Mouse (Mus musculus) spleen, embryonic (tissue): ENCODE data around the gene Zdhhc22.

Experiments used
- CTCF ChIA-PET: fragments of 350-600 bp; sonication (Branson Sonifier 250); formaldehyde crosslinking; loops from one replicate; lab custom pipeline; 2022; lab: Charles Lee

Zdhhc22 gene

GRCm38 (mm10) chr12:86989890-86990754 lies at the start of gene Zdhhc22:
TSS of gene Zdhhc22 (minus strand) at chr12:86990430.
- CTCF ChIA-PET: no interaction called here

GRCm38 (mm10) chr12:87036631-87037030 lies 46.4 kb upstream of the Zdhhc22 start:
- CTCF ChIA-PET: no interaction called here

- CTCF ChIA-PET: no interaction called here
Observed at GRCm38 (mm10) chr12:87031163-87031763, 41.0 kb upstream of the Zdhhc22 start.

- CTCF ChIA-PET: no interaction called here
Observed at GRCm38 (mm10) chr12:87029251-87029976, 39.2 kb upstream of the Zdhhc22 start.

- CTCF ChIA-PET: no interaction called here
Observed at GRCm38 (mm10) chr12:87028068-87028467, 37.8 kb upstream of the Zdhhc22 start.

- CTCF ChIA-PET: no interaction called here
Observed at GRCm38 (mm10) chr12:87027391-87027790, 37.2 kb upstream of the Zdhhc22 start.

GRCm38 (mm10) chr12:87026871-87027240 lies 36.6 kb upstream of the Zdhhc22 start:
- CTCF ChIA-PET: no interaction called here

GRCm38 (mm10) chr12:87026109-87026870 lies 36.1 kb upstream of the Zdhhc22 start:
- CTCF ChIA-PET: no interaction called here

GRCm38 (mm10) chr12:87023456-87023855 lies 33.2 kb upstream of the Zdhhc22 start:
- CTCF ChIA-PET: no interaction called here

GRCm38 (mm10) chr12:87022006-87022405 lies 31.8 kb upstream of the Zdhhc22 start:
- CTCF ChIA-PET: no interaction called here

- CTCF ChIA-PET: interaction anchor here (0.6 kb wide), 1 partner anchor 9 kb away, joined by 3 read pairs; no protein-coding TSS in a partner anchor
Observed at GRCm38 (mm10) chr12:87021040-87021439, 30.8 kb upstream of the Zdhhc22 start, which contains the start of gene Tmem63c. TSS of gene Tmem63c (plus strand) at chr12:87021340.

GRCm38 (mm10) chr12:87018756-87019155 lies 28.5 kb upstream of the Zdhhc22 start:
- CTCF ChIA-PET: no interaction called here

- CTCF ChIA-PET: no interaction called here
Observed at GRCm38 (mm10) chr12:87017041-87017440, 26.8 kb upstream of the Zdhhc22 start.

- CTCF ChIA-PET: no interaction called here
Observed at GRCm38 (mm10) chr12:87004596-87004995, 14.4 kb upstream of the Zdhhc22 start.

- CTCF ChIA-PET: no interaction called here
Observed at GRCm38 (mm10) chr12:87003606-87004005, 13.4 kb upstream of the Zdhhc22 start.

GRCm38 (mm10) chr12:87002815-87003214 lies 12.6 kb upstream of the Zdhhc22 start:
- CTCF ChIA-PET: interaction anchor here (0.7 kb wide), 1 partner anchor 883 kb away, joined by 6 read pairs; no protein-coding TSS in a partner anchor

GRCm38 (mm10) chr12:87002209-87002608 lies 12.0 kb upstream of the Zdhhc22 start:
- CTCF ChIA-PET: interaction anchor here (0.7 kb wide), 1 partner anchor 882 kb away, joined by 6 read pairs; no protein-coding TSS in a partner anchor

GRCm38 (mm10) chr12:87000840-87001176 lies 10.6 kb upstream of the Zdhhc22 start:
- CTCF ChIA-PET: interaction anchor here (0.7 kb wide), 1 partner anchor 9 kb away, joined by 5 read pairs; no protein-coding TSS in a partner anchor

GRCm38 (mm10) chr12:87000151-87000839 lies 10.1 kb upstream of the Zdhhc22 start:
- CTCF ChIA-PET: interaction anchor here (0.7 kb wide), 1 partner anchor 9 kb away, joined by 5 read pairs; no protein-coding TSS in a partner anchor

GRCm38 (mm10) chr12:86999283-86999820 lies 9.1 kb upstream of the Zdhhc22 start:
- CTCF ChIA-PET: interaction anchor here (0.6 kb wide), 1 partner anchor 111 kb away, joined by 5 read pairs; no protein-coding TSS in a partner anchor
